Mouse (Mus musculus) layer of hippocampus, adult 8-10 months (tissue): Measurements from ENCODE around the gene Nme7. TPM values are rescaled to one million over a fixed set of nuclear protein-coding genes. Genes with fewer than 3 reads are reported as not detected.

Experiments used
- DNase-seq, 2 experiments: peaks; one replicate each; pipeline ENCODE4 v3.0.0; 2022; ENCODE audit warnings: low spot score in 2 of 2
- total RNA-seq, 4 experiments: library from RNA; stranded (reverse); gene quantifications; 2 replicates each; pipeline ENCODE4 v1.2.4; 2022

The Nme7 gene
- total RNA-seq, 4 experiments from 2014 or later: 25.4 to 31.7 (median 28.6) TPM

- DNase-seq: no peak
Observed at GRCm38 (mm10) chr1:164427777-164428176, 123.9 kb downstream of the Nme7 start.

- no peak for DNase-seq
Observed at GRCm38 (mm10) chr1:164428644-164429043, 124.7 kb downstream of the Nme7 start.

GRCm38 (mm10) chr1:164432649-164433048 is 128.7 kb downstream of the Nme7 start:
- no peak for DNase-seq

- DNase-seq: no peak
Observed at GRCm38 (mm10) chr1:164434049-164434448, 130.1 kb downstream of the Nme7 start.

- DNase-seq: no peak
Observed at GRCm38 (mm10) chr1:164436749-164437148, 132.8 kb downstream of the Nme7 start.

- DNase-seq: no peak
Observed at GRCm38 (mm10) chr1:164440230-164440629, 136.3 kb downstream of the Nme7 start.

GRCm38 (mm10) chr1:164440708-164441407 is 136.9 kb downstream of the Nme7 start:
- no peak for DNase-seq

- no peak for DNase-seq
Observed at GRCm38 (mm10) chr1:164441408-164441974, 137.6 kb downstream of the Nme7 start.

GRCm38 (mm10) chr1:164445620-164446162 is 141.8 kb downstream of the Nme7 start:
- DNase-seq: no peak

- DNase-seq: no peak
Observed at GRCm38 (mm10) chr1:164446535-164446934, 142.6 kb downstream of the Nme7 start.

GRCm38 (mm10) chr1:164447521-164447920 is 143.6 kb downstream of the Nme7 start:
- DNase-seq: no peak

GRCm38 (mm10) chr1:164449626-164450025 is 145.7 kb downstream of the Nme7 start:
- DNase-seq: no peak

GRCm38 (mm10) chr1:164450231-164450630 is 146.3 kb downstream of the Nme7 start:
- no peak for DNase-seq

GRCm38 (mm10) chr1:164450644-164451043 is 146.7 kb downstream of the Nme7 start:
- DNase-seq: no peak

- no peak for DNase-seq
Observed at GRCm38 (mm10) chr1:164451346-164451745, 147.4 kb downstream of the Nme7 start.

GRCm38 (mm10) chr1:164452580-164452979 is 148.7 kb downstream of the Nme7 start:
- no peak for DNase-seq

GRCm38 (mm10) chr1:164453146-164453545 is 149.2 kb downstream of the Nme7 start:
- no peak for DNase-seq

- no peak for DNase-seq
Observed at GRCm38 (mm10) chr1:164453739-164454138, 149.8 kb downstream of the Nme7 start.

GRCm38 (mm10) chr1:164454747-164455400 is 151.0 kb downstream of the Nme7 start:
- peak; percentile 78 for DNase-seq

GRCm38 (mm10) chr1:164455614-164456013 is 151.7 kb downstream of the Nme7 start:
- DNase-seq: no peak

- no peak for DNase-seq
Observed at GRCm38 (mm10) chr1:164456065-164456464, 152.1 kb downstream of the Nme7 start.

GRCm38 (mm10) chr1:164456731-164457130 is 152.8 kb downstream of the Nme7 start:
- no peak for DNase-seq
